Mouse (Mus musculus): ENCODE measurements around the gene Wfikkn2. TPM values are rescaled to one million over a fixed set of nuclear protein-coding genes. Genes with fewer than 3 reads are reported as not detected.

The Wfikkn2 gene
- polyA plus RNA-seq, 1 experiment from 2014 or later = 0.15 TPM

DNA sequence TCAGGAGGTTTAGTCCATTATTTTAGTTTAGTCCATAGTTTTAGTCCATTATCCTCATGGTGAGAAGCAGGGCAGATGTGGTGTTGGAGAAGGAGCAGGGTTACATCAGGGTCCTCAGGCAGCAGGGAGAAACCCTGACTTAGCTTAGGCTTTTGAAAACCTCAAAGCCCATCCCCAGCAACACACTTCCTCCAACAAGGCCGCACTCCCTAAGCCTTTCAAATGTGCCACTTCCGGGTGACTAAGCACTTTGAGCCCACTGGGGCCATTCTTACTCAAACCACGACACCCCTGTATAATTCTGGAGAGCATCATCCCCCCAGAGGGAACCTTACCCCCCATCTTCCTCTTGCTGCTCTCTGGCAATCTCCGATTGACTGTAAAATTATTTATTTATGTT, 14.0 kb upstream of the Wfikkn2 start:
- H3K9me3 ChIP-seq (replicated peaks) = no peaks in the 10 kb centered on the region
- H3K27me3 ChIP-seq = peaks cover 19% of the 10 kb centered on the region; the same call in 1 of the 2 replicates
- no peak for ATAC-seq (ENCODE audit: insufficient read depth)
- no peaks in the 10 kb centered on the region for H3K36me3 ChIP-seq (replicated peaks)
- no peak overlapping the region for H3K4me2 ChIP-seq
- H3K4me1 ChIP-seq (replicated peaks) = peaks cover 42% of the 10 kb centered on the region
- H3K9ac ChIP-seq = no peak overlapping the region
- no peak overlapping the region for H3K4me3 ChIP-seq (replicated peaks)
- WGBS (ENCODE audit: insufficient replicate concordance) = 32% methylated on average over 4 of the region's 4 CpGs
- H3K27ac ChIP-seq (replicated peaks) = peak overlapping the region; percentile 93; the same call in 1 of the 2 replicates

DNA sequence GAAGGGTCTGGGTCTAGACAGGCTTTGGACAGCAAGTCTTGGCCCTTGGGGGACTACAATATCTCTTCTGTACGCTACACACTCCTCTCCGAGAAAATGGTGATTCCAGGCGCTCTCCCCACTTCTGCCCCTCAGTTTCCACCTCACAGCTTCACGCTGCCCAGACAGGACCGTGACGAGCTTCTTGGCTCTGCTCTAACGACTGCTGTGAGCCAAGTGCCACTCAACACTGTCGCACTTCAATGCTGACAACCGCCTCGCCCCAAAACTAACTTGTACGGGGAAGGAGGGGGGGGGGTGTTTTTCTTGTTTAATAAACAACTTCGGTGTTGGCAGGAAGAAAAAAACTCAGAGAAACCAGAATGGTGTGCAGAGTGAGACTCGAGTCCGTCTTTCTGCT, 12.2 kb upstream of the Wfikkn2 start:
- Histone ChIP-seq H3K27ac (replicated peaks) (no peak overlapping the region), H3K4me2 (no peak overlapping the region), H3K36me3 (replicated peaks) (no peaks in the 10 kb centered on the region), H3K9ac (no peak overlapping the region), H3K27me3 (peaks cover 27% of the 10 kb centered on the region; the same call in 1 of the 2 replicates), H3K9me3 (replicated peaks) (no peaks in the 10 kb centered on the region), H3K4me1 (replicated peaks) (peaks cover 39% of the 10 kb centered on the region), H3K4me3 (replicated peaks) (no peak overlapping the region)
- WGBS (ENCODE audit: insufficient replicate concordance) = 79% methylated on average over 14 of the region's 14 CpGs
- no peak for ATAC-seq (ENCODE audit: insufficient read depth)

DNA sequence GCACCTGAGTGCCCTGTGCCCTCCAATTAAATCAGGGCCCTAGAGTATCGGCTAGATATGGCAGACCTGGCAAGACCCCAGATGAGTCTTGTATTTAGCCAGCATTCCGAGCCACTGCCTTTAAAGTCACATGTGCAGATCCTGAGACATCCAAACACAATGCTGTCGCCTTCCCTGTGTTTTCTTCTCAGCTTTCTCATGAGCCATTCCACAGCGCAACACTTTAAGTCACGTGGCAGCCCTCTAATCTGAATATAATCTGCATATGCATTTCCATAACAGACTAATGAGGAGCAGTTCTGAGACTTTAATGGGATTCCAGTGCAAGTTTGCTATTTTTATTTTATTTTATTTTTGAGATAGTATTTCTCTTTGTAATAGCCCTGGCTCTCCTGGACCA, 9.9 kb upstream of the Wfikkn2 start:
- Histone ChIP-seq H3K4me1 (replicated peaks) (peaks cover 16% of the 10 kb centered on the region), H3K9ac (no peak overlapping the region), H3K9me3 (replicated peaks) (no peaks in the 10 kb centered on the region), H3K4me2 (no peak overlapping the region), H3K27me3 (peaks cover 32% of the 10 kb centered on the region; the same call in 1 of the 2 replicates), H3K4me3 (replicated peaks) (no peak overlapping the region), H3K27ac (replicated peaks) (no peak overlapping the region), H3K36me3 (replicated peaks) (no peaks in the 10 kb centered on the region)
- 68% methylated on average over 5 of the region's 5 CpGs for WGBS (ENCODE audit: insufficient replicate concordance)
- ATAC-seq (ENCODE audit: insufficient read depth) = no peak

DNA sequence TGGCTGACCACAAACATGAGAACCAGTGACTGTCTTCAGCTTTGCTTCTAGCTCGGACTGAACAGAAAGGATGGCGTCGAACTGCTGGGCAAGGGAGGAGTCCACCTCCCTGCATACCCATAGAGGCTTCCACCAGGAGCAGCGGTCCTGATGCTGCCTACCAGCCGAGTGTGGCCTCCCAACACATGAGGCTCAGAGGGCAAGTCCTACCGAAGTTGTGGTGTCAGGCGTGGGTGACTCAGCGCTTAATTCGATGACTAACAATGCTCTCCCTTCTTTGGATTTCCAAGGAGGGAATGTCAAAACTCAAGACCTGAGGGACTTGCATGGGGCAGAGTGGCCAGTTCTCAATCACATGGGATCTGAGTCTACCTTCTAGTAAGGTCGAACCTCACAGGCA, 7.9 kb upstream of the Wfikkn2 start:
- H3K36me3 ChIP-seq (replicated peaks) = no peaks in the 10 kb centered on the region
- no peak overlapping the region for H3K4me3 ChIP-seq (replicated peaks)
- peaks cover 5% of the 10 kb centered on the region; the same call in 1 of the 2 replicates for H3K4me1 ChIP-seq (replicated peaks)
- 57% methylated on average over 10 of the region's 10 CpGs for WGBS (ENCODE audit: insufficient replicate concordance)
- H3K27me3 ChIP-seq = peaks cover 40% of the 10 kb centered on the region
- H3K27ac ChIP-seq (replicated peaks) = no peak overlapping the region
- no peak for ATAC-seq (ENCODE audit: insufficient read depth)
- no peak overlapping the region for H3K9ac ChIP-seq
- H3K4me2 ChIP-seq = no peak overlapping the region
- H3K9me3 ChIP-seq (replicated peaks) = no peaks in the 10 kb centered on the region

- no peak for ATAC-seq (ENCODE audit: insufficient read depth)
- H3K9me3 ChIP-seq (replicated peaks) = no peaks in the 10 kb centered on the region
- H3K36me3 ChIP-seq (replicated peaks) = no peaks in the 10 kb centered on the region
- no peak overlapping the region for H3K4me2 ChIP-seq
- H3K4me3 ChIP-seq (replicated peaks) = no peak overlapping the region
- 61% methylated on average over 9 of the region's 9 CpGs for WGBS (ENCODE audit: insufficient replicate concordance)
- H3K27ac ChIP-seq (replicated peaks) = no peak overlapping the region
- peaks cover 40% of the 10 kb centered on the region for H3K27me3 ChIP-seq
- no peak overlapping the region for H3K9ac ChIP-seq
- peaks cover 5% of the 10 kb centered on the region; the same call in 1 of the 2 replicates for H3K4me1 ChIP-seq (replicated peaks)
Observed at GRCm38 (mm10) chr11:94253156-94253555, 7.4 kb upstream of the Wfikkn2 start.

- no peak overlapping the region for H3K4me2 ChIP-seq
- no peaks in the 10 kb centered on the region for H3K36me3 ChIP-seq (replicated peaks)
- WGBS (ENCODE audit: insufficient replicate concordance) = 65% methylated on average over 8 of the region's 8 CpGs
- H3K4me1 ChIP-seq (replicated peaks) = peaks cover 18% of the 10 kb centered on the region
- no peaks in the 10 kb centered on the region for H3K9me3 ChIP-seq (replicated peaks)
- H3K27ac ChIP-seq (replicated peaks) = no peak overlapping the region
- H3K4me3 ChIP-seq (replicated peaks) = no peak overlapping the region
- H3K9ac ChIP-seq = no peak overlapping the region
- ATAC-seq (ENCODE audit: insufficient read depth) = no peak
- H3K27me3 ChIP-seq = peaks cover 64% of the 10 kb centered on the region
Observed at GRCm38 (mm10) chr11:94246789-94247061, 920 bp upstream of the Wfikkn2 start.

DNA sequence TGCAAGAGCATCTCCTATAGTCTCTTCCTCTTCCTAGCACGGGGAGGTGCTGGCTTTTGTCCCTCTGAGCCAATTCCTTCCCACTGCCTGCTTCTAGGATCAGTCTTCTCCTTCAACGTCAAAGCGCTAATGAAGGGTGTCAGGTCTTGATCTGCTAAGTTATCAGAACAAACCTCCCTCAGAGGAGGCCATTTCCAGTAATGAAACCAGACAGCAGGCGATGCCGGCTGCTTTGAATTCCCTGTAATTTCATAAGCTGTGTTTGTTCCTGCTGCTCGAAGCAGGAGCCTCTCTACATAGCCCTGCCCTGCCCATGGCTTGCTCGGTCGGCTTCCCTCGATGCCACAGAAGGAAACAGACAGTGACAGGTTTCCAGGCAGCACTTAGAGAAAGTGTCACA, 1.4 kb downstream of the Wfikkn2 start:
- H3K9me3 ChIP-seq (replicated peaks) = no peaks in the 10 kb centered on the region
- whole genome bisulfite sequencing (ENCODE audit: insufficient replicate concordance) = 61% methylated on average over 9 of the region's 9 CpGs
- H3K27me3 ChIP-seq = peaks cover 61% of the 10 kb centered on the region
- H3K27ac ChIP-seq (replicated peaks) = no peak overlapping the region
- no peak for ATAC-seq (ENCODE audit: insufficient read depth)
- H3K4me2 ChIP-seq = no peak overlapping the region
- H3K4me3 ChIP-seq (replicated peaks) = no peak overlapping the region
- H3K36me3 ChIP-seq (replicated peaks) = no peaks in the 10 kb centered on the region
- peaks cover 18% of the 10 kb centered on the region for H3K4me1 ChIP-seq (replicated peaks)
- H3K9ac ChIP-seq = no peak overlapping the region

DNA sequence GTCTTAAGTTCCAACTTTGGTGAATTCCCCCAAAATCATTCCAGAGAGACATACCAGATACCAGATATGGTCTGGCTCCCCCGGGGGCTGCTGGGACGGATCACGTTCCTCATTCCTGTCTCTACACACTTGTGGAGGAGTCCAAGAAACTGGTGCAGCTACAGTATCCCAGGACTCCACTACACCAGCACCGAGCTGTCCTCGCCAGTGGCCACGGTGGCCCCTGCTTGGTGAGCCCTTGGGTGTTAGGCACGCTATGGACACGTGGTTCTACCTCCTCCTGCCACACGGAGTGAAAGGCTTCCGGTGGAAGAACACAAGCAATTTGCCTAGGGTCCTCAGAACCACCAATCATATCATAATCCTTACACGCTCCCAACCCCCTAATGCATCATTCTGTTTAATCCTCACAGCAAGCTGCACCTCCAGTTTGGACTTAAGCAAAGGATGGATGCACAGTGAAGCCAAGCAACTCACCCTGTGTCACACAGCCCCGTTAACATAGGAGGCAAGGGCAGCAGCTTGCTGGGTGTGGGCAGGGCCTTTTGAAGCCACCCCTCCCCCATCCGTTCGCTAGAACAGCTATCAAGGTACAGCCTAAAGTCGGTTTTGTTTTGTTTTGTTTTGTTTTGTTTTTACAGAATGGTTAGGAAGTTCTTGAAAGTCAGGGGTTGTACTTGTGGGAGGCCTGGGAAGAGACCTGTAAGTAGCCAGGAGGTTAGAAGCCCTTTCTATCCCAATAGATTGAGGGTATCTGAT, 2.2 kb downstream of the Wfikkn2 start:
- peaks cover 61% of the 10 kb centered on the region for H3K27me3 ChIP-seq
- WGBS (ENCODE audit: insufficient replicate concordance) = 37% methylated on average over 15 of the region's 15 CpGs
- peak overlapping the region; percentile 60 for H3K4me2 ChIP-seq
- peak overlapping the region; percentile 32 for H3K4me3 ChIP-seq (replicated peaks)
- no peak overlapping the region for H3K9ac ChIP-seq
- no peak overlapping the region for H3K27ac ChIP-seq (replicated peaks)
- H3K36me3 ChIP-seq (replicated peaks) = no peaks in the 10 kb centered on the region
- no peak; the same call in 1 of the 2 replicates for ATAC-seq (ENCODE audit: insufficient read depth)
- H3K4me1 ChIP-seq (replicated peaks) = peaks cover 18% of the 10 kb centered on the region
- H3K9me3 ChIP-seq (replicated peaks) = no peaks in the 10 kb centered on the region

- no peak overlapping the region for H3K27ac ChIP-seq (replicated peaks)
- no peak overlapping the region for H3K9ac ChIP-seq
- peak overlapping the region; percentile 60 for H3K4me2 ChIP-seq
Observed at GRCm38 (mm10) chr11:94242760-94243421, 2.9 kb downstream of the Wfikkn2 start.

GRCm38 (mm10) chr11:94239706-94240105, 6.1 kb downstream of the Wfikkn2 start:
- H3K27me3 ChIP-seq = peaks cover 38% of the 10 kb centered on the region
- H3K4me2 ChIP-seq = no peak overlapping the region
- peaks cover 32% of the 10 kb centered on the region for H3K4me1 ChIP-seq (replicated peaks)
- H3K9ac ChIP-seq = no peak overlapping the region
- H3K36me3 ChIP-seq (replicated peaks) = no peaks in the 10 kb centered on the region
- 47% methylated on average over 9 of the region's 9 CpGs for WGBS (ENCODE audit: insufficient replicate concordance)
- no peak for ATAC-seq (ENCODE audit: insufficient read depth)
- H3K9me3 ChIP-seq (replicated peaks) = no peaks in the 10 kb centered on the region
- H3K27ac ChIP-seq (replicated peaks) = no peak overlapping the region
- H3K4me3 ChIP-seq (replicated peaks) = no peak overlapping the region

More at GRCm38 (mm10) chr11:94242760-94243421, 2.9 kb downstream of the Wfikkn2 start:
- peaks cover 58% of the 10 kb centered on the region for H3K27me3 ChIP-seq
- H3K36me3 ChIP-seq (replicated peaks) = no peaks in the 10 kb centered on the region
- no peaks in the 10 kb centered on the region for H3K9me3 ChIP-seq (replicated peaks)
- peak overlapping the region; percentile 32 for H3K4me3 ChIP-seq (replicated peaks)
- 15% methylated on average over 29 of the region's 29 CpGs for WGBS (ENCODE audit: insufficient replicate concordance)
- peaks cover 18% of the 10 kb centered on the region for H3K4me1 ChIP-seq (replicated peaks)
- 0 out of 2 replicates have a peak, but pooled peaks have one; percentile 32 for ATAC-seq (ENCODE audit: insufficient read depth)

DNA sequence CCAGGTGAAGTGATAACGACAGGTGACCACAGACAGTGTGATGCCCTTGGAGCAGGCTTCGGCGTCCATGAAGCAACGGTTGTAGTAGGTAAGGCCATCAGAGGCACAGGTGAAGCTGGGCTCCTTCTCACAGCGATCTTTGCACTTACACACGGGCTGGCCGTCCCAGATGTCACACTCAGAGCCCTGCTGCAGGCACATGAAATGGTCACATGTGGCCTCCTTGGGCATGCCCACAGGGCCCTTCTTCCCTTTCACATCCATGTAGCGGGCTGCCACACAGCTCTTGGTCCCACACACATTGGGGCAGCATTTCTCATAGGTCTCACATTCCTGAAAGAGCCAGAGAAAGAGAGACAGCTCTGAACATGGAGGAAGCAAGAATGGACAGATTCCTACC, 7.0 kb downstream of the Wfikkn2 start:
- peaks cover 29% of the 10 kb centered on the region for H3K27me3 ChIP-seq
- H3K9me3 ChIP-seq (replicated peaks) = no peaks in the 10 kb centered on the region
- H3K36me3 ChIP-seq (replicated peaks) = no peaks in the 10 kb centered on the region
- H3K4me2 ChIP-seq = no peak overlapping the region
- H3K9ac ChIP-seq = no peak overlapping the region
- no peak for ATAC-seq (ENCODE audit: insufficient read depth)
- 84% methylated on average over 8 of the region's 8 CpGs for WGBS (ENCODE audit: insufficient replicate concordance)
- no peak overlapping the region for H3K4me3 ChIP-seq (replicated peaks)
- H3K4me1 ChIP-seq (replicated peaks) = peaks cover 40% of the 10 kb centered on the region
- H3K27ac ChIP-seq (replicated peaks) = no peak overlapping the region

Data from liver, embryonic 15.5 days (tissue).